Mouse (Mus musculus) kidney, postnatal 36 days (tissue): ENCODE results near the gene Pygm.
A peak's percentile ranks its signal among the peaks of the same experiment; 100 is the strongest.

Experiments
- DNase-seq, 2 experiments: peaks; one replicate each; pipeline ENCODE4 v3.0.0; 2021 to 2022; ENCODE audit warnings: mixed read lengths in 2 of 2

The Pygm gene

GRCm38 (mm10) chr19:6384128-6384527 lies at the start of gene Pygm:
Gene Pygm (plus strand): TSS chr19:6384399.
- peak; percentile 70 to 78 for DNase-seq

GRCm38 (mm10) chr19:6334673-6335457 lies 49.3 kb upstream of the Pygm start, which contains the start of gene Men1:
Gene Men1 (plus strand): TSS chr19:6334979.
- DNase-seq = peak; percentile 95 to 98

DNA sequence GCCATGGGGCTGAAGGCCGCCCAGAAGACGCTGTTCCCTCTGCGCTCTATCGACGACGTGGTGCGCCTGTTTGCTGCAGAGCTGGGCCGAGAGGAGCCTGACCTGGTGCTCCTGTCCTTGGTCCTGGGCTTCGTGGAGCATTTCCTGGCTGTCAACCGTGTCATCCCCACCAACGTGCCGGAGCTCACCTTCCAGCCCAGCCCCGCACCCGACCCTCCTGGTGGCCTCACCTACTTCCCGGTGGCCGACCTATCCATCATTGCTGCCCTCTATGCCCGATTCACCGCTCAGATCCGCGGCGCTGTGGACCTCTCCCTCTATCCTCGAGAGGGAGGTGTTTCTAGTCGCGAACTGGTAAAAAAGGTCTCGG lies 48.8 kb upstream of the Pygm start:
- DNase-seq = peak in 1 of 2 experiments; percentile 56

DNA sequence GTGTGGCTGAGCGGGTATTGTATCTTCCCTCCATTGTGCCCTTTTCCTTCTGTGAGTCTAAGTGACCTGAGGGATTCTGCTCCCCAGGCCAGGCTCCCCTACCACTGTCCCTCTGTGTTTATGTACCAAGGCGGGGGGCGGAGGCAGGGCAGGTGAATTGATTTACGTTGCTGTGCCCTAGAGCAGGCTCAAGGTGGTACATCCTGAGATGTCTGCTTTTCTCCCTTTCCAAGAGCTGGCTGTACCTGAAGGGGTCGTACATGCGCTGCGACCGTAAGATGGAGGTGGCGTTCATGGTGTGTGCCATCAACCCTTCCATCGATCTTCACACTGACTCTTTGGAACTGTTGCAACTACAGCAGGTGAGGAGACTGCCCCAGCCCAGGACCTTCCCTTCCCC lies 47.3 kb upstream of the Pygm start:
- DNase-seq = no peak

- no peak for DNase-seq
These were observed 46.0 kb upstream of the Pygm start for GRCm38 (mm10) chr19:6338171-6338570.

- no peak for DNase-seq
These were observed 45.5 kb upstream of the Pygm start for GRCm38 (mm10) chr19:6338716-6339115.

- DNase-seq = no peak
These were observed 45.0 kb upstream of the Pygm start for GRCm38 (mm10) chr19:6339191-6339590.

DNA sequence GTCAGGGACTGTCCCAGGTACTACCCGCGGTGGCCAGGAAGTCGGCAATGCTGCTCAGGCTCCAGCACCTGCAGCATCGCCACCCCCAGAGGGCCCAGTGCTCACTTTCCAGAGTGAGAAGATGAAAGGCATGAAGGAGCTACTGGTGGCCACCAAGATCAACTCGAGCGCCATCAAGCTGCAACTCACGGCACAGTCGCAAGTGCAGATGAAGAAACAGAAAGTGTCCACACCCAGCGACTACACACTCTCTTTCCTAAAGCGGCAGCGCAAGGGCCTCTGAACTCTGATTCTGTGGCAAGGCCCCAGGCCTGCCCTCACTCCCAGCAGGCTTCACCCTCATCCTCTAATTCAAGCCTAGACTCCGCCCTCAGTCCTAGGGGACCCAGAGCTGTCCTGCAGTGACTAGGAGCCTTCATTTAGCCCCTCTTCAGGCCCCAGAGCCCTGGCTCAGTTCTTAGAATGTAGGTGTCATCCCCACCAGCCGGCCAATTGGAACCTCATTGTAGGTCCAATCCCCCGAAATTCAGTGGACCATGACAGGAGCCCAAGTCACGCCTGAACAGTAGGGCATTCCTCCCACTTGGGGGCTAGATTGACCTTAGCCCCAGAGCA lies 44.2 kb upstream of the Pygm start:
- peak; percentile 82 to 87 for DNase-seq

GRCm38 (mm10) chr19:6340524-6341452 lies 43.4 kb upstream of the Pygm start, which contains the start of gene Map4k2:
Gene Map4k2 (plus strand): TSS chr19:6341135.
- peak; percentile 91 to 97 for DNase-seq

GRCm38 (mm10) chr19:6341453-6342077 lies 42.6 kb upstream of the Pygm start:
- no peak for DNase-seq

DNA sequence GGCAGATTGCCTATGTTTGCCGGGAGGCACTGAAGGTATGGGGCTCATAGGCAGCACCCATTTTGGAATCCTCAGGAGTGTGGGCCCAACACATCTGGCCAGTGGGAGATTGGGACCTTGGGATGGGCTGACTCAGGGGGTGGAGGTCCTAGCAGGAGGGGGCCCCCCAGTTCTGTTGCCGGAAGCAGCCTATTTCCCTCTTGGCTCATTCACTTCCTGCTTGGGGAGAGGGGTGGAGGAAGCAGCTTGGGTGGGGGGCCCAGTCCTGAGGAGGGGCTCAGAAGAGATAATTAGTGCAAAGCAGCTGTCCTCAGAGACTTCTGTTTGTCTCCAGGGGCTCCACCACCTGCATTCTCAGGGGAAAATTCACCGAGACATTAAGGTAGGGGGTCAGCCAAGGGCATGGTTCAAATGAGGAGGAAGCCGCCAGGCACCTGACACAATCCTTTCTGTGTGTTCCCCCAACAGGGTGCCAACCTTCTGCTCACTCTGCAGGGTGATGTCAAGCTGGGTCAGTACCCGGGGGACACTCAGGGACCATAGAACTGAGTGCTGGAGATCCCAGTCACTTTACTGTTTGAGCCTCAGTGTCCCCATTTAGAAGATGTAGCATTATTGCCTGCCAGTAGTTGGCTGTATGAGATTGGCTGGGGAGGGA lies 41.8 kb upstream of the Pygm start:
- DNase-seq = peak in 1 of 2 experiments; percentile 30

DNA sequence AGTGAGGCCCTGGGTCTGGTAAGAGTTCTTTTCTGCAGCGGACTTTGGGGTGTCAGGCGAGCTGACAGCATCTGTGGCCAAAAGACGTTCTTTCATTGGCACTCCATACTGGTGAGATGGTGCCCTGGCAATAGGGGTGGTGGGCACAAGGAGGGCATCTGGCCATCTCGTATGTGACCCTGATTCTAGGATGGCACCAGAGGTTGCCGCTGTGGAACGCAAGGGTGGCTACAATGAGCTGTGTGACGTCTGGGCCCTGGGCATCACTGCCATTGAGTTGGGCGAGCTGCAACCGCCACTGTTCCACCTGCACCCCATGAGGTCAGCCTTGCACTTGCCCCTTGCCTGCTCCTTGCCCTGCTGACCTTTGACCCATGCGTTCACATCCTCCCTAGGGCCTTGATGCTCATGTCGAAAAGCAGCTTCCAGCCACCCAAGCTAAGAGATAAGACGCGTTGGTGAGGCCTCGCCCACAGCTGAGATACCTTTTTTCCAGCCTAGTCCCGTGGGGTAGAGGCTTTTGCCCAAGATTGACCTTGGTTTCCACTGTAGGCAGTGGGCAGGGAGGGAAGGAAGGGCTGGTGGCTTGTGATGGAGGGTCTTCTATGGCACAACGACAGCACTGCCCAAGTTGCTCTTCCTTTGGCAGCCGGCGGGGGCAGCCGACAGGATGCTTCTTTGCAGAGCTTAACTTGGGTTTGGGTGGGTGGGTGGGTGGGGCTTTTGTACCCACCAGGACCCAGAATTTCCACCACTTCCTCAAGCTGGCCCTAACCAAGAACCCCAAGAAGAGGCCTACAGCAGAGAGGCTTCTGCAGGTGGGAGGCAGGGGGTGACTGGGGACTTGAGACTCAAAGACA lies 40.9 kb upstream of the Pygm start:
- peak in 1 of 2 experiments; percentile 22 for DNase-seq

GRCm38 (mm10) chr19:6343996-6344395 lies 40.2 kb upstream of the Pygm start:
- DNase-seq = no peak

- no peak for DNase-seq
These were observed 38.2 kb upstream of the Pygm start for GRCm38 (mm10) chr19:6346023-6346422.

GRCm38 (mm10) chr19:6346661-6347060 lies 37.5 kb upstream of the Pygm start:
- no peak for DNase-seq

- DNase-seq = no peak
These were observed 36.6 kb upstream of the Pygm start for GRCm38 (mm10) chr19:6347615-6348014.

- no peak for DNase-seq
These were observed 35.5 kb upstream of the Pygm start for GRCm38 (mm10) chr19:6348717-6349116.

GRCm38 (mm10) chr19:6349215-6349983 lies 34.8 kb upstream of the Pygm start:
- DNase-seq = peak; percentile 55 to 64

GRCm38 (mm10) chr19:6351431-6352106 lies 32.6 kb upstream of the Pygm start:
- no peak for DNase-seq

DNA sequence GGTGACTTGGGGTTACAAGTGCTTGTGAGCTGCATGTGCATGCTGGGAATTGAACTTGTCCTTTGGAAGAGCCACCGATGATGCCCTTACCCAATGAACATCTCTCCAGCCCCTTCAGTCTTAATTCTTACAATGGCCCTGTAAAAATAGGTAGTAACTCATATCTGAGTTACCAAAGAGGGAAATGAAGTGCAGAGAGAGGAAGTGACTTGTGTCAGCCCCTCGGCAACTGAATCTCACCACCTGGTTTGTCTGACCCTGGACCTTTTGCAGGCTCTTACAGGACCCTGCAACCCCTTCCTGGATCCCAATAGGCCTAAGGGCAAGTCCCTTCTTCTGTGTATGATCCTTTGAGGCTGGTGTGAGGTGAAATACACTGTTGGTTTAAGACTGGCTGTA lies 32.1 kb upstream of the Pygm start:
- DNase-seq = no peak
